Mouse (Mus musculus): ENCODE results near the gene Rhog.
A peak's percentile ranks its signal among the peaks of the same experiment; 100 is the strongest.

Rhog gene

GRCm38 (mm10) chr7:102222830-102223556 lies 32.9 kb downstream of the Rhog start:
- DNase-seq (ENCODE audit: extremely low read depth, low read depth, low spot score) = no peak

- no peak for DNase-seq (ENCODE audit: extremely low read depth, low read depth, low spot score)
Measured at GRCm38 (mm10) chr7:102222336-102222735, 33.5 kb downstream of the Rhog start.

GRCm38 (mm10) chr7:102221899-102222298 lies 34.0 kb downstream of the Rhog start:
- DNase-seq (ENCODE audit: extremely low read depth, low read depth, low spot score) = no peak

- no peak for DNase-seq (ENCODE audit: extremely low read depth, low read depth, low spot score)
Measured at GRCm38 (mm10) chr7:102211071-102211470, 44.8 kb downstream of the Rhog start.

GRCm38 (mm10) chr7:102209756-102210721 lies 45.8 kb downstream of the Rhog start, which contains the start of the genes Nup98 and Pgap2:
TSS of gene Nup98 (minus strand) at chr7:102210176.
TSS of gene Pgap2 (plus strand) at chr7:102210208.
- peak; percentile 65 for DNase-seq (ENCODE audit: extremely low read depth, low read depth, low spot score)

GRCm38 (mm10) chr7:102208806-102209363 lies 47.0 kb downstream of the Rhog start:
- DNase-seq (ENCODE audit: extremely low read depth, low read depth, low spot score) = no peak

- DNase-seq (ENCODE audit: extremely low read depth, low read depth, low spot score) = no peak
Measured at GRCm38 (mm10) chr7:102205646-102206045, 50.2 kb downstream of the Rhog start.

GRCm38 (mm10) chr7:102204296-102204857 lies 51.5 kb downstream of the Rhog start:
- DNase-seq (ENCODE audit: extremely low read depth, low read depth, low spot score) = no peak

GRCm38 (mm10) chr7:102200996-102201785 lies 54.7 kb downstream of the Rhog start:
- DNase-seq (ENCODE audit: extremely low read depth, low read depth, low spot score) = no peak

GRCm38 (mm10) chr7:102200576-102200975 lies 55.3 kb downstream of the Rhog start:
- no peak for DNase-seq (ENCODE audit: extremely low read depth, low read depth, low spot score)

GRCm38 (mm10) chr7:102192356-102192755 lies 63.5 kb downstream of the Rhog start:
- DNase-seq (ENCODE audit: extremely low read depth, low read depth, low spot score) = no peak
